Mouse (Mus musculus) midbrain, embryonic 11.5 days (tissue): Measurements from ENCODE around the gene Krt23. TPM values are rescaled to one million over a fixed set of nuclear protein-coding genes. Genes with fewer than 3 reads are reported as not detected.
A peak's percentile ranks its signal among the peaks of the same experiment; 100 is the strongest.

ENCODE experiments used
- ATAC-seq: fragments of 200-750 bp; cut with Nextera tagmentation; 2 replicates; pipeline ENCODE4 v1.8.0; 2017; ENCODE audit warnings: moderate TSS enrichment, moderate library complexity; ENCODE audit not compliant: low FRiP score
- DNase-seq: peaks from one replicate; pipeline ENCODE4 v3.0.0; 2015; ENCODE audit warnings: low spot score; ENCODE audit errors: missing footprints
- H3K27ac ChIP-seq: fragments of 300-500 bp; sonication (generic); 2 replicates; pipeline ENCODE4 v1.5.1; 2014; ENCODE audit warnings: low read depth, low read length
- H3K27me3 ChIP-seq: fragments of 300-500 bp; sonication (generic); 2 replicates; pipeline ENCODE4 v1.6.1; 2014; ENCODE audit warnings: mild to moderate bottlenecking, low read length, moderate library complexity, mixed read lengths; ENCODE audit not compliant: control insufficient read depth, insufficient read depth
- H3K36me3 ChIP-seq: fragments of 300-500 bp; sonication (generic); 2 replicates; pipeline ENCODE4 v1.6.1; 2014; ENCODE audit warnings: mild to moderate bottlenecking, low read length, moderate library complexity, mixed read lengths; ENCODE audit not compliant: control insufficient read depth, insufficient read depth
- H3K4me1 ChIP-seq: fragments of 300-500 bp; sonication (generic); 2 replicates; pipeline ENCODE4 v1.6.1; 2014; ENCODE audit warnings: low read length; ENCODE audit not compliant: control insufficient read depth, insufficient read depth
- H3K4me2 ChIP-seq: fragments of 300-500 bp; sonication (generic); 2 replicates; pipeline ENCODE4 v1.6.1; 2014; ENCODE audit warnings: mild to moderate bottlenecking, moderate library complexity
- H3K4me3 ChIP-seq: fragments of 300-500 bp; sonication (generic); 2 replicates; pipeline ENCODE4 v1.5.1; 2014; ENCODE audit warnings: low read depth, low read length
- H3K9ac ChIP-seq: fragments of 300-500 bp; sonication (generic); 2 replicates; pipeline ENCODE4 v1.6.1; 2014; ENCODE audit warnings: low read length
- H3K9me3 ChIP-seq: fragments of 300-500 bp; sonication (generic); 2 replicates; pipeline ENCODE4 v1.6.1; 2016; ENCODE audit warnings: low read length; ENCODE audit not compliant: control insufficient read depth
- WGBS: fragments of 180-500 bp; shearing (Covaris S2); extraction: QIAGEN DNeasy Blood & Tissue Kit; methylation state at CpG from one replicate; pipeline ENCODE4 v1.1.7; 2014; 5-methylcytosine and 5-hydroxymethylcytosine counted together
- polyA plus RNA-seq: library from polyadenylated mRNA; unstranded; fragments of >200 nt; fragmentation: Nextera tagmentation; extraction: Ambion mirVana; gene quantifications from 2 replicates; pipeline ENCODE4 v1.2.1, GENCODE M21; 2014

The Krt23 gene
- polyA plus RNA-seq, 1 experiment from 2014 or later = not detected

GRCm38 (mm10) chr11:99463155-99463554, 29.8 kb downstream of the Krt23 start:
- H3K9ac ChIP-seq = no peak overlapping the region
- H3K4me3 ChIP-seq = no peak overlapping the region
- H3K36me3 ChIP-seq = no peaks in the 10 kb centered on the region
- no peaks in the 10 kb centered on the region for H3K9me3 ChIP-seq
- H3K4me2 ChIP-seq = no peak overlapping the region
- H3K27me3 ChIP-seq = no peaks in the 10 kb centered on the region
- whole genome bisulfite sequencing = 12% methylated on average over 8 of the region's 8 CpGs
- no peak overlapping the region for H3K27ac ChIP-seq
- H3K4me1 ChIP-seq = no peaks in the 10 kb centered on the region
- DNase-seq (peak; percentile 97), ATAC-seq (no peak)

GRCm38 (mm10) chr11:99461736-99462135, 31.2 kb downstream of the Krt23 start:
- Histone ChIP-seq H3K4me1 (no peaks in the 10 kb centered on the region), H3K27me3 (no peaks in the 10 kb centered on the region), H3K9me3 (no peaks in the 10 kb centered on the region), H3K4me3 (no peak overlapping the region), H3K27ac (no peak overlapping the region), H3K4me2 (no peak overlapping the region), H3K9ac (no peak overlapping the region), H3K36me3 (no peaks in the 10 kb centered on the region)
- DNase-seq = no peak
- WGBS = 69% methylated on average over 7 of the region's 7 CpGs
- ATAC-seq = no peak

DNA sequence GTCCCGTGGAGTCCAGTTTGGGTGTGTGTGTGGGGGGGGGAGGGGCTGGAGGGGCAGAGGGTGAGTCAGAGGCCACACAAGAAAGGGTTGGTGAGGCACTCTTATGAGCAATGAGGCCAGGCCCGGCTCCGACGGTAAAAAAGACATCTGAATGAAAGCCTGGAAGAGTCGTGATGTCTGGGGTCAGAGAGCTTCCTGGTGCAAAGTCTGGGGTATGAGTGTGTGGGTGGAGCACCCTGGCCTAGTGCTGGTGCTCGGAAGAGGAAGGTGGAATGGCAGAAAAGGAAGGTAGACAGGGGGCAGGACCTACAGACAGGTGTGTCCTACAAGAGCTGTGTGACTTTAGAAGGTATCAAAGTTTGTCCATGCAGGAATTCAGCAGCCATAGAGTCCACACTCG, 34.0 kb downstream of the Krt23 start:
- no peaks in the 10 kb centered on the region for H3K36me3 ChIP-seq
- no peak overlapping the region for H3K9ac ChIP-seq
- no peaks in the 10 kb centered on the region for H3K9me3 ChIP-seq
- H3K4me3 ChIP-seq = no peak overlapping the region
- 72% methylated on average over 7 of the region's 7 CpGs for WGBS
- H3K4me2 ChIP-seq = no peak overlapping the region
- DNase-seq (no peak), ATAC-seq (no peak)
- no peaks in the 10 kb centered on the region for H3K27me3 ChIP-seq
- no peak overlapping the region for H3K27ac ChIP-seq
- H3K4me1 ChIP-seq = no peaks in the 10 kb centered on the region

DNA sequence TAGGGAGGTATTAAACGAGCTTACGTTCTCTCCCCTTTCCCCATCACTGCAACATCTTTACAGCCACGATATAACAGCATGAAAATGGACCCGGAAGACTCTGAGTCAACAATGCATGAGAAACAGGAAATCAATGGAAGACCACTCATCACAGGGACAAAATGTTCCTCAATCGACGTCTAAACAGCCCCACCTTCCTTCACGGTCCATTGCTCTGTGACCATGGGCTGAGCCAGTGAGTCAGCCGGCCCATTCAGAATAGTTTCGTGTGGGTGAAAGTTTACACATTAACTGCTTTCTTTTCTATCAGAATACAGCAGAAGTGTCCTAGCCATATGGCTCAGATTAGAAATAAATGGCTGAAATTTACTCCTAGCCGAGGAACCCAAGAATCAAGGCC, 38.2 kb downstream of the Krt23 start:
- WGBS = 70% methylated on average over 10 of the region's 10 CpGs

GRCm38 (mm10) chr11:99454044-99454443, 38.9 kb downstream of the Krt23 start:
- Histone ChIP-seq H3K4me3 (no peak overlapping the region), H3K4me1 (no peaks in the 10 kb centered on the region), H3K27ac (no peak overlapping the region), H3K9me3 (no peaks in the 10 kb centered on the region), H3K4me2 (no peak overlapping the region), H3K27me3 (no peaks in the 10 kb centered on the region), H3K36me3 (no peaks in the 10 kb centered on the region), H3K9ac (no peak overlapping the region)
- no peak for ATAC-seq
- WGBS = 86% methylated on average over 4 of the region's 4 CpGs
- DNase-seq = no peak

More for the DNA sequence above, 38.2 kb downstream of the Krt23 start:
- ATAC-seq = no peak
- no peak overlapping the region for H3K4me2 ChIP-seq
- no peaks in the 10 kb centered on the region for H3K36me3 ChIP-seq
- no peaks in the 10 kb centered on the region for H3K9me3 ChIP-seq
- H3K9ac ChIP-seq = no peak overlapping the region
- DNase-seq = no peak
- H3K27me3 ChIP-seq = no peaks in the 10 kb centered on the region
- H3K4me3 ChIP-seq = no peak overlapping the region
- H3K27ac ChIP-seq = no peak overlapping the region
- H3K4me1 ChIP-seq = no peaks in the 10 kb centered on the region

GRCm38 (mm10) chr11:99448769-99449168, 44.2 kb downstream of the Krt23 start:
- DNase-seq (no peak), ATAC-seq (no peak)
- Histone ChIP-seq H3K4me2 (no peak overlapping the region), H3K27ac (no peak overlapping the region), H3K4me1 (no peaks in the 10 kb centered on the region), H3K9ac (no peak overlapping the region), H3K27me3 (no peaks in the 10 kb centered on the region), H3K36me3 (no peaks in the 10 kb centered on the region), H3K9me3 (no peaks in the 10 kb centered on the region), H3K4me3 (no peak overlapping the region)
- WGBS = 73% methylated on average over 2 of the region's 2 CpGs

GRCm38 (mm10) chr11:99441220-99441619, 51.7 kb downstream of the Krt23 start:
- Histone ChIP-seq H3K9ac (no peak overlapping the region), H3K9me3 (no peaks in the 10 kb centered on the region), H3K27ac (no peak overlapping the region), H3K27me3 (no peaks in the 10 kb centered on the region), H3K36me3 (no peaks in the 10 kb centered on the region), H3K4me3 (no peak overlapping the region), H3K4me2 (no peak overlapping the region), H3K4me1 (no peaks in the 10 kb centered on the region)
- ATAC-seq = no peak
- DNase-seq = no peak
- 77% methylated on average over 8 of the region's 8 CpGs for WGBS

DNA sequence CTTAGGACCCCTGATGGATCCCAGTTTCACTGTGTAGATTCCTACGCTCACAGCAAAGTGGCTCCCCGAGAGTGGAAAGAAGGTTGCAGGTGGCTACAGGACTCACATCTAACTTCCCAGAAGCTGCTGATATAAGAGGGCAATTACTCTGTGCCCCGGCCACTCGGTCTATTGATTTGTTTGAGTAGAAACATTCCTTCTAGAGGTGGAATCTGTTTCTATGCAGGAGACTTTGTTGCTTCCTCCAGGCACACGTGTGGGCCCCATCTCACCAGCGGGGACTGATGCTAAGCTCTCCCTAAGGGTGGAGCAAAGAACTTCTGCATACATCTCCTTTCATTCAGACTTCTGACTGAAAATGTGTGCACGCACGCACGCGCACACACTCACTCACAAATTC, 53.5 kb downstream of the Krt23 start:
- Histone ChIP-seq H3K36me3 (no peaks in the 10 kb centered on the region), H3K9ac (no peak overlapping the region), H3K4me2 (no peak overlapping the region), H3K27me3 (no peaks in the 10 kb centered on the region), H3K4me3 (no peak overlapping the region), H3K9me3 (no peaks in the 10 kb centered on the region), H3K27ac (no peak overlapping the region), H3K4me1 (no peaks in the 10 kb centered on the region)
- ATAC-seq (no peak), DNase-seq (no peak)
- WGBS = 67% methylated on average over 10 of the region's 10 CpGs

GRCm38 (mm10) chr11:99437972-99438371, 55.0 kb downstream of the Krt23 start, which contains the start of gene Krt20:
Gene Krt20 (minus strand): TSS chr11:99438150.
- Histone ChIP-seq H3K27ac (no peak within 1 kb of the TSS), H3K9ac (no peak within 1 kb of the TSS), H3K9me3 (no peaks in the 10 kb centered on the region), H3K27me3 (no peaks in the 10 kb centered on the region), H3K4me2 (no peak within 1 kb of the TSS), H3K4me1 (no peaks in the 10 kb centered on the region), H3K4me3 (no peak within 1 kb of the TSS), H3K36me3 (no peaks in the 10 kb centered on the region)
- ATAC-seq (no peak), DNase-seq (no peak)
- WGBS = 64% methylated on average over 10 of the region's 10 CpGs

DNA sequence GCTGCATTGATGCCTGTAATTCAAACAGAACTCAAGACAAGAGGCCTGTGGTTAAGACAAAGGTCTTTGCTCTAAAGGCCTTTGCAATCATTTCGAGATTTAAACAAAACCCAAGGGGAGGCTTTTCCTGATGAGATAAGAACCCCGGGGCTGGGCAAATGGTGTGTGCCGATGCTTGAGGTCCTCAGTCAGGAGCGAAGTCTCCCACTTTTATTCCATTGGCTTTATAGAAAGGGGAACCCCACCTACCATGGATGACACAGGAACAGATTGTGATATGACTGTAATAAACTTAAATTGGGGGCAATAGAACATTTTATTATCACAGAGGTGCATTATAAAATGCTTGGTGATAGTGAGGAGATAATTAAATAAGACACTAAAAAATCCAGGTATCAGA, 56.3 kb downstream of the Krt23 start:
- Histone ChIP-seq H3K4me2 (no peak overlapping the region), H3K27ac (no peak overlapping the region), H3K36me3 (no peaks in the 10 kb centered on the region), H3K4me1 (no peaks in the 10 kb centered on the region), H3K9me3 (no peaks in the 10 kb centered on the region), H3K9ac (no peak overlapping the region), H3K27me3 (no peaks in the 10 kb centered on the region), H3K4me3 (no peak overlapping the region)
- ATAC-seq (no peak), DNase-seq (no peak)
- 66% methylated on average over 4 of the region's 4 CpGs for WGBS
